12 mouse cellular contexts compared by ENCODE assay signal in the genomic region with DNA sequence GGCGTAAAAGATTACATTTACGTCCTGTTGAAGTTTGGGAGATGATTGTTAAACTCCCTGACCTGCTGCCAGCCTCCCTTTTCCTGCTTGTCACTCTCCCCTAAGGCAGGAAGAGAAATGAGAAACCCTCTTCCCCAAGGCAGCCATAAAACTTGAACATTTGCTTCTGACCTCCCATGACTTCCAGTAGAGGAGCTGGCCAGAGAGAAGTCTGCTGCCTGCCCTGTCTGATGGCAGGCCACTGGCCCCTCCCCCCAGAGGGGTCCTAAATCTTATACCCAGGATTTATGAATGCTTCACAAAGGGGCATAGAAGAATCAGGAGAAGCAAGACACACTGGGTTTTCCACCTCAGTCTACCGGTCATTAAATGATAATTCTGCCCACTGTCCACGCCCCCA. TPM values are rescaled to one million over a fixed set of nuclear protein-coding genes. Genes with fewer than 3 reads are reported as not detected.
DNase-seq lines count a peak whose midpoint lies in the region; ATAC-seq lines count a peak whose summit lies in the region.
"Had no signal": no experiment of that assay in that cellular context is flagged by ENCODE, and none has a peak within 500 bp of the region (broad histone marks: within the 10 kb centered on the region; RNA-seq: fewer than 3 reads in every experiment).

No protein-coding gene starts in this region.

- no peaks in the 10 kb centered on the region for H3K27me3 ChIP-seq in embryonic facial prominence, embryonic 10.5 days (replicated peaks; ENCODE audit: low read depth, poor library complexity, severe bottlenecking)
- H3K27me3 ChIP-seq in kidney, embryonic 15.5 days: peaks cover 3% of the 10 kb centered on the region
- peaks cover 7% of the 10 kb centered on the region; the same call in 1 of the 2 replicates for H3K27me3 ChIP-seq in limb, embryonic 15.5 days
- H3K27me3 ChIP-seq in hindbrain, embryonic 14.5 days (ENCODE audit: control insufficient read depth, insufficient read depth, low read length): no peaks in the 10 kb centered on the region

- DNase-seq in kidney, adult 11 months: peak; percentile 27
- DNase-seq in kidney, adult 8-10 months: no peak
- DNase-seq in embryonic facial prominence, embryonic 10.5 days (ENCODE audit: low spot score): peak; percentile 25
- DNase-seq in ovary, adult 18-20 months (ENCODE audit: low spot score): no peak
- no peak for DNase-seq in hindbrain, embryonic 14.5 days (ENCODE audit: low spot score)
- DNase-seq: cerebellum, postnatal 14 days; liver had no signal

- peak overlapping the region; percentile 30 for H3K4me2 ChIP-seq in kidney, embryonic 15.5 days
- H3K4me2 ChIP-seq in limb, embryonic 15.5 days: 0 out of 2 replicates have a peak overlapping the region, but pooled peaks have one; percentile 7
- H3K4me2 ChIP-seq in hindbrain, embryonic 14.5 days (replicated peaks): no peak overlapping the region
- H3K4me2 ChIP-seq: midbrain, embryonic 11.5 days had no signal

- ATAC-seq in kidney, embryonic 15.5 days (replicated peaks; ENCODE audit: low FRiP score): peak; percentile 68
- ATAC-seq in limb, embryonic 15.5 days (ENCODE audit: insufficient number of reproducible peaks, low FRiP score, low TSS enrichment, low read depth): no peak
- no peak for ATAC-seq in hindbrain, embryonic 14.5 days (ENCODE audit: low FRiP score)
- ATAC-seq: inflammation-experienced regulatory T-cells, adult 6 months had no signal

- no peak overlapping the region for H3K9ac ChIP-seq in kidney, embryonic 15.5 days
- H3K9ac ChIP-seq in limb, embryonic 15.5 days: no peak overlapping the region
- H3K9ac ChIP-seq in hindbrain, embryonic 14.5 days: no peak overlapping the region

- H3K9me3 ChIP-seq in embryonic facial prominence, embryonic 10.5 days: no peaks in the 10 kb centered on the region
- no peaks in the 10 kb centered on the region for H3K9me3 ChIP-seq in kidney, embryonic 15.5 days (replicated peaks)
- H3K9me3 ChIP-seq in limb, embryonic 15.5 days: no peaks in the 10 kb centered on the region
- no peaks in the 10 kb centered on the region for H3K9me3 ChIP-seq in hindbrain, embryonic 14.5 days (ENCODE audit: control insufficient read depth, low read length)

- WGBS in embryonic facial prominence, embryonic 10.5 days: 55% methylated on average over 4 of the region's 4 CpGs
- WGBS in kidney, embryonic 15.5 days: 20% methylated on average over 4 of the region's 4 CpGs
- 33% methylated on average over 4 of the region's 4 CpGs for WGBS in limb, embryonic 15.5 days
- 82% methylated on average over 4 of the region's 4 CpGs for WGBS in hindbrain, embryonic 14.5 days

- peak overlapping the region; percentile 23; the same call in 1 of the 2 replicates for H3K4me3 ChIP-seq in embryonic facial prominence, embryonic 10.5 days
- H3K4me3 ChIP-seq in kidney, embryonic 15.5 days (replicated peaks): no peak overlapping the region
- no peak overlapping the region for H3K4me3 ChIP-seq in limb, embryonic 15.5 days
- H3K4me3 ChIP-seq in hindbrain, embryonic 14.5 days (replicated peaks; ENCODE audit: low read length): no peak overlapping the region
- H3K4me3 ChIP-seq: erythroblast, embryonic 14.5 days had no signal

- H3K27ac ChIP-seq in embryonic facial prominence, embryonic 10.5 days (replicated peaks): peak overlapping the region; percentile 74
- peak overlapping the region; percentile 45; the same call in 1 of the 2 replicates for H3K27ac ChIP-seq in kidney, embryonic 15.5 days
- H3K27ac ChIP-seq in limb, embryonic 15.5 days: no peak overlapping the region
- H3K27ac ChIP-seq in hindbrain, embryonic 14.5 days: no peak overlapping the region

- H3K4me1 ChIP-seq in embryonic facial prominence, embryonic 10.5 days: peaks cover 87% of the 10 kb centered on the region
- H3K4me1 ChIP-seq in kidney, embryonic 15.5 days: peaks cover 62% of the 10 kb centered on the region
- H3K4me1 ChIP-seq in limb, embryonic 15.5 days: peaks cover 47% of the 10 kb centered on the region
- H3K4me1 ChIP-seq in hindbrain, embryonic 14.5 days (replicated peaks; ENCODE audit: control insufficient read depth, insufficient read depth, low read length): peaks cover 17% of the 10 kb centered on the region

- peaks cover 15% of the 10 kb centered on the region; the same call in 1 of the 2 replicates for H3K36me3 ChIP-seq in embryonic facial prominence, embryonic 10.5 days (replicated peaks)
- no peaks in the 10 kb centered on the region for H3K36me3 ChIP-seq in kidney, embryonic 15.5 days
- 0 out of 2 replicates have a peak, but pooled peaks cover 4% of the 10 kb centered on the region for H3K36me3 ChIP-seq in limb, embryonic 15.5 days
- H3K36me3 ChIP-seq in hindbrain, embryonic 14.5 days (replicated peaks; ENCODE audit: control insufficient read depth, insufficient read depth): no peaks in the 10 kb centered on the region

RNA-seq across cellular contexts. Expression of a gene that starts 5.3 kb away (rescaled TPM):
- polyA plus RNA-seq in embryonic facial prominence, embryonic 10.5 days (2016; fragmentation: Nextera tagmentation; extraction: Ambion mirVana): 38.0 and 48.9 TPM in 2 replicates
- 33.9 and 37.1 TPM in 2 replicates for polyA plus RNA-seq in kidney, embryonic 15.5 days (2015; fragmentation: Nextera tagmentation; extraction: Ambion mirVana)
- polyA plus RNA-seq in limb, embryonic 15.5 days (2015; fragmentation: Nextera tagmentation; extraction: Ambion mirVana): 76.9 and 91.5 TPM in 2 replicates
- polyA plus RNA-seq in hindbrain, embryonic 14.5 days (2014; fragmentation: Nextera tagmentation; extraction: Ambion mirVana): 17.5 and 18.6 TPM in 2 replicates

Comparison
In these comparisons a context has a peak if more than half of its experiments do, and no peak if none do; other contexts are left out.
1. DNase-seq: peak in kidney, adult 11 months (single experiment) and embryonic facial prominence, embryonic 10.5 days (single experiment); none in kidney, adult 8-10 months (0 of 2), ovary, adult 18-20 months (single experiment) and hindbrain, embryonic 14.5 days (single experiment).
2. H3K27ac ChIP-seq: peak in embryonic facial prominence, embryonic 10.5 days (single experiment) and kidney, embryonic 15.5 days (single experiment); none in limb, embryonic 15.5 days (single experiment) and hindbrain, embryonic 14.5 days (single experiment).